Mouse (Mus musculus) intestine, embryonic 16.5 days (tissue): Measurements from ENCODE around the gene Fam221a. TPM values are rescaled to one million over a fixed set of nuclear protein-coding genes. Genes with fewer than 3 reads are reported as not detected.

ENCODE experiments used
- ATAC-seq: fragments of 200-750 bp; cut with Nextera tagmentation; 2 replicates; pipeline ENCODE4 v1.8.0; 2017; ENCODE audit warnings: moderate TSS enrichment, moderate library complexity
- H3K27ac ChIP-seq: fragments of 300-500 bp; sonication (generic); 2 replicates; pipeline ENCODE4 v1.5.1; 2014; ENCODE audit warnings: mild to moderate bottlenecking, low read length
- H3K27me3 ChIP-seq: fragments of 300-500 bp; sonication (generic); replicated peaks from 2 replicates; pipeline ENCODE4 v1.6.1; 2014; ENCODE audit warnings: low read length, control low read depth, mixed read lengths; ENCODE audit not compliant: control insufficient read depth, insufficient read depth
- H3K36me3 ChIP-seq: fragments of 300-500 bp; sonication (generic); 2 replicates; pipeline ENCODE4 v1.6.1; 2014; ENCODE audit warnings: low read length, control low read depth; ENCODE audit not compliant: control insufficient read depth, insufficient read depth
- H3K4me1 ChIP-seq: fragments of 300-500 bp; sonication (generic); 2 replicates; pipeline ENCODE4 v1.6.1; 2014; ENCODE audit warnings: low read length, control low read depth, mixed read lengths; ENCODE audit not compliant: control insufficient read depth, insufficient read depth
- H3K4me2 ChIP-seq: fragments of 300-500 bp; sonication (generic); 2 replicates; pipeline ENCODE4 v1.6.1; 2014; ENCODE audit warnings: low read depth, low read length, control low read depth
- H3K4me3 ChIP-seq: fragments of 300-500 bp; sonication (generic); 2 replicates; pipeline ENCODE4 v1.5.1; 2014; ENCODE audit warnings: mild to moderate bottlenecking, low read length
- H3K9ac ChIP-seq: fragments of 300-500 bp; sonication (generic); 2 replicates; pipeline ENCODE4 v1.6.1; 2014; ENCODE audit warnings: low read depth, low read length
- H3K9me3 ChIP-seq: fragments of 300-500 bp; sonication (generic); 2 replicates; pipeline ENCODE4 v1.6.1; 2016; ENCODE audit warnings: low read length, control low read depth; ENCODE audit not compliant: control insufficient read depth
- WGBS: fragments of 180-500 bp; shearing (Covaris S2); extraction: QIAGEN DNeasy Blood & Tissue Kit; methylation state at CpG from one replicate; pipeline ENCODE4 v1.1.7; 2014; 5-methylcytosine and 5-hydroxymethylcytosine counted together
- polyA plus RNA-seq: library from polyadenylated mRNA; unstranded; fragments of >200 nt; fragmentation: Nextera tagmentation; extraction: Ambion mirVana; gene quantifications from 2 replicates; pipeline ENCODE4 v1.2.1, GENCODE M21; 2015

Gene Fam221a
- polyA plus RNA-seq, result 4.8 and 6.6 TPM in 2 replicates

GRCm38 (mm10) chr6:49367159-49368054 lies at the start of gene Fam221a:
Gene Fam221a (plus strand): TSS chr6:49367739.
- H3K27me3 ChIP-seq, result no peaks in the 10 kb centered on the region
- peak within 1 kb of the TSS; percentile 68 for H3K4me3 ChIP-seq
- peak within 1 kb of the TSS; percentile 83 for H3K27ac ChIP-seq
- 4% methylated on average over 49 of the region's 49 CpGs for WGBS
- H3K9me3 ChIP-seq, result no peaks in the 10 kb centered on the region
- peak within 1 kb of the TSS; percentile 85 for H3K4me2 ChIP-seq
- peak within 1 kb of the TSS; percentile 79 for H3K9ac ChIP-seq
- no peaks in the 10 kb centered on the region for H3K36me3 ChIP-seq
- H3K4me1 ChIP-seq, result 0 out of 2 replicates have a peak, but pooled peaks cover 2% of the 10 kb centered on the region
- peak; percentile 98 for ATAC-seq

GRCm38 (mm10) chr6:49318966-49319594 lies 48.5 kb upstream of the Fam221a start, which contains the start of gene Ccdc126:
Gene Ccdc126 (plus strand): TSS chr6:49319274.
- Histone ChIP-seq H3K9me3 (no peaks in the 10 kb centered on the region), H3K27me3 (no peaks in the 10 kb centered on the region), H3K4me1 (peaks cover 7% of the 10 kb centered on the region; the same call in 1 of the 2 replicates), H3K4me3 (peak within 1 kb of the TSS; percentile 74), H3K36me3 (no peaks in the 10 kb centered on the region), H3K27ac (peak within 1 kb of the TSS; percentile 87), H3K4me2 (peak within 1 kb of the TSS; percentile 72), H3K9ac (peak within 1 kb of the TSS; percentile 90)
- under 1% methylated on average over 47 of the region's 47 CpGs for WGBS
- peak; percentile 99 for ATAC-seq

- Histone ChIP-seq H3K9ac (peak overlapping the region; percentile 90), H3K27me3 (no peaks in the 10 kb centered on the region), H3K27ac (peak overlapping the region; percentile 87), H3K4me2 (peak overlapping the region; percentile 72), H3K9me3 (no peaks in the 10 kb centered on the region), H3K4me1 (peaks cover 7% of the 10 kb centered on the region; the same call in 1 of the 2 replicates), H3K36me3 (no peaks in the 10 kb centered on the region), H3K4me3 (peak overlapping the region; percentile 74)
- WGBS, result 9% methylated on average over 13 of the region's 13 CpGs
- ATAC-seq, result peak; percentile 12
These were observed 47.8 kb upstream of the Fam221a start for GRCm38 (mm10) chr6:49319595-49320315.

GRCm38 (mm10) chr6:49321341-49321740 lies 46.2 kb upstream of the Fam221a start:
- no peak for ATAC-seq
- 73% methylated on average over 3 of the region's 3 CpGs for WGBS
- Histone ChIP-seq H3K27ac (no peak overlapping the region), H3K4me1 (peaks cover 7% of the 10 kb centered on the region; the same call in 1 of the 2 replicates), H3K9ac (no peak overlapping the region), H3K9me3 (no peaks in the 10 kb centered on the region), H3K27me3 (no peaks in the 10 kb centered on the region), H3K36me3 (no peaks in the 10 kb centered on the region), H3K4me3 (no peak overlapping the region), H3K4me2 (no peak overlapping the region)

- Histone ChIP-seq H3K27me3 (no peaks in the 10 kb centered on the region), H3K9ac (no peak overlapping the region), H3K9me3 (no peaks in the 10 kb centered on the region), H3K4me1 (peaks cover 7% of the 10 kb centered on the region; the same call in 1 of the 2 replicates), H3K36me3 (no peaks in the 10 kb centered on the region), H3K4me3 (no peak overlapping the region), H3K27ac (no peak overlapping the region; the same call in 1 of the 2 replicates), H3K4me2 (no peak overlapping the region)
- ATAC-seq, result no peak
These were observed 45.5 kb upstream of the Fam221a start for GRCm38 (mm10) chr6:49322056-49322455.

GRCm38 (mm10) chr6:49322986-49323385 lies 44.6 kb upstream of the Fam221a start:
- H3K9ac ChIP-seq, result no peak overlapping the region
- 38% methylated on average over 2 of the region's 2 CpGs for WGBS
- ATAC-seq, result no peak

GRCm38 (mm10) chr6:49324528-49324927 lies 43.0 kb upstream of the Fam221a start:
- Histone ChIP-seq H3K27me3 (no peaks in the 10 kb centered on the region), H3K9ac (no peak overlapping the region), H3K27ac (no peak overlapping the region), H3K4me3 (no peak overlapping the region), H3K36me3 (no peaks in the 10 kb centered on the region), H3K9me3 (no peaks in the 10 kb centered on the region), H3K4me1 (peaks cover 7% of the 10 kb centered on the region; the same call in 1 of the 2 replicates), H3K4me2 (no peak overlapping the region)
- ATAC-seq, result no peak
- WGBS, result 69% methylated on average over 2 of the region's 2 CpGs

More at GRCm38 (mm10) chr6:49322986-49323385, 44.6 kb upstream of the Fam221a start:
- no peak overlapping the region for H3K4me2 ChIP-seq
- no peak overlapping the region for H3K4me3 ChIP-seq
- no peaks in the 10 kb centered on the region for H3K27me3 ChIP-seq
- H3K36me3 ChIP-seq, result no peaks in the 10 kb centered on the region
- no peak overlapping the region for H3K27ac ChIP-seq
- H3K4me1 ChIP-seq, result peaks cover 7% of the 10 kb centered on the region; the same call in 1 of the 2 replicates
- H3K9me3 ChIP-seq, result no peaks in the 10 kb centered on the region

- Histone ChIP-seq H3K9me3 (no peaks in the 10 kb centered on the region), H3K36me3 (no peaks in the 10 kb centered on the region), H3K27me3 (no peaks in the 10 kb centered on the region), H3K4me1 (0 out of 2 replicates have a peak, but pooled peaks cover 3% of the 10 kb centered on the region), H3K4me3 (no peak overlapping the region), H3K27ac (no peak overlapping the region), H3K9ac (no peak overlapping the region), H3K4me2 (no peak overlapping the region)
- ATAC-seq, result no peak
- 86% methylated on average over 1 of the region's 1 CpGs for WGBS
These were observed 42.2 kb upstream of the Fam221a start for GRCm38 (mm10) chr6:49325294-49325693.

GRCm38 (mm10) chr6:49326846-49327245 lies 40.7 kb upstream of the Fam221a start:
- no peak for ATAC-seq
- Histone ChIP-seq H3K4me3 (no peak overlapping the region), H3K27me3 (no peaks in the 10 kb centered on the region), H3K9me3 (no peaks in the 10 kb centered on the region), H3K4me1 (0 out of 2 replicates have a peak, but pooled peaks cover 2% of the 10 kb centered on the region), H3K36me3 (no peaks in the 10 kb centered on the region), H3K9ac (no peak overlapping the region), H3K4me2 (no peak overlapping the region), H3K27ac (no peak overlapping the region)
- 81% methylated on average over 3 of the region's 3 CpGs for WGBS
